Mouse (Mus musculus): Measurements from ENCODE around the gene Ralgapa2. TPM values are rescaled to one million over a fixed set of nuclear protein-coding genes. Genes with fewer than 3 reads are reported as not detected.

Ralgapa2 gene
- polyA plus RNA-seq, 1 experiment from 2014 or later, result 3.6 TPM

DNA sequence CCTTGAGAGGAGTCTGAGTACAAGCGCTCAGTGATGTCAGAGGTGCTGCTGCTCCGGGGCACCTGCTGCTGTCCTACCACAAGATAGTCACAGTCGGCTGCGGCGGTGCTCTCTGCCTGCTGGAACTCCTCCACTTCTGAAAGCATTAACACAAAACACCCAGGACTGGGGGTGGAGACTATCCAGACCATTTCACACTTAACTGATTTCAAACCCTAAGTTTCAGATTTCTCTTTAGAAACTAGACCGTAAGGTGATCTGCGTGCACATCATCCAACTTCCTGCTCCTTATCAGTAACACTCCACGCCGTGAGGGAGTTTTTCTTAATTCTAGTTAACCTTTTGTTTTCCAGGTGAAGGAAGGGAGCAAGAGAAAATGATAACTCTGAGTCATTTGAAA is 99.4 kb downstream of the Ralgapa2 start:
- WGBS, result 18% methylated on average over 9 of the region's 9 CpGs
- Histone ChIP-seq H3K9ac (ENCODE audit: low read depth, low read length) (no peak overlapping the region), H3K4me2 (ENCODE audit: low read length) (no peak overlapping the region), H3K4me3 (replicated peaks; ENCODE audit: low read depth, low read length) (no peak overlapping the region), H3K27ac (no peak overlapping the region), H3K9me3 (replicated peaks; ENCODE audit: low read length) (no peaks in the 10 kb centered on the region), H3K4me1 (replicated peaks; ENCODE audit: insufficient read depth, low read length) (no peaks in the 10 kb centered on the region), H3K36me3 (ENCODE audit: insufficient read depth, low read length) (peaks cover 3% of the 10 kb centered on the region; the same call in 1 of the 2 replicates), H3K27me3 (ENCODE audit: insufficient read depth, low read length) (no peaks in the 10 kb centered on the region)
- no peak for ATAC-seq (replicated peaks; ENCODE audit: low FRiP score, low read depth)
- TF ChIP-seq CTCF (IDR thresholded peaks at IDR 0.05; ENCODE audit: low read depth), result no peak
- peak; percentile 51 for DNase-seq (ENCODE audit: low spot score)

- no peak for ATAC-seq (replicated peaks; ENCODE audit: low FRiP score, low read depth)
- WGBS, result 75% methylated on average over 5 of the region's 5 CpGs
These were observed 100.2 kb downstream of the Ralgapa2 start for GRCm38 (mm10) chr2:146411904-146412303.

GRCm38 (mm10) chr2:146407078-146407477 is 105.1 kb downstream of the Ralgapa2 start:
- H3K36me3 ChIP-seq (ENCODE audit: insufficient read depth, low read length), result peaks cover 3% of the 10 kb centered on the region; the same call in 1 of the 2 replicates
- H3K27ac ChIP-seq, result no peak overlapping the region
- no peak overlapping the region for H3K4me3 ChIP-seq (replicated peaks; ENCODE audit: low read depth, low read length)
- ATAC-seq (replicated peaks; ENCODE audit: low FRiP score, low read depth), result no peak
- H3K27me3 ChIP-seq (ENCODE audit: insufficient read depth, low read length), result no peaks in the 10 kb centered on the region
- no peaks in the 10 kb centered on the region for H3K4me1 ChIP-seq (replicated peaks; ENCODE audit: insufficient read depth, low read length)
- 92% methylated on average over 4 of the region's 4 CpGs for WGBS
- no peak overlapping the region for H3K9ac ChIP-seq (ENCODE audit: low read depth, low read length)
- no peak for TF ChIP-seq CTCF (IDR thresholded peaks at IDR 0.05; ENCODE audit: low read depth)
- H3K4me2 ChIP-seq (ENCODE audit: low read length), result no peak overlapping the region
- no peak for DNase-seq (ENCODE audit: low spot score)
- H3K9me3 ChIP-seq (replicated peaks; ENCODE audit: low read length), result no peaks in the 10 kb centered on the region

More at GRCm38 (mm10) chr2:146411904-146412303, 100.2 kb downstream of the Ralgapa2 start:
- Histone ChIP-seq H3K9ac (ENCODE audit: low read depth, low read length) (no peak overlapping the region), H3K27ac (no peak overlapping the region), H3K4me3 (replicated peaks; ENCODE audit: low read depth, low read length) (no peak overlapping the region), H3K4me2 (ENCODE audit: low read length) (no peak overlapping the region), H3K4me1 (replicated peaks; ENCODE audit: insufficient read depth, low read length) (no peaks in the 10 kb centered on the region), H3K9me3 (replicated peaks; ENCODE audit: low read length) (no peaks in the 10 kb centered on the region), H3K36me3 (ENCODE audit: insufficient read depth, low read length) (peaks cover 3% of the 10 kb centered on the region; the same call in 1 of the 2 replicates), H3K27me3 (ENCODE audit: insufficient read depth, low read length) (no peaks in the 10 kb centered on the region)
- DNase-seq (ENCODE audit: low spot score), result no peak
- no peak for TF ChIP-seq CTCF (IDR thresholded peaks at IDR 0.05; ENCODE audit: low read depth)

- H3K27ac ChIP-seq, result no peak overlapping the region
- H3K9ac ChIP-seq (ENCODE audit: low read depth, low read length), result no peak overlapping the region
- ATAC-seq (replicated peaks; ENCODE audit: low FRiP score, low read depth) (no peak), DNase-seq (ENCODE audit: low spot score) (peak; percentile 24)
- H3K27me3 ChIP-seq (ENCODE audit: insufficient read depth, low read length), result no peaks in the 10 kb centered on the region
- TF ChIP-seq CTCF (IDR thresholded peaks at IDR 0.05; ENCODE audit: low read depth), result no peak
- no peaks in the 10 kb centered on the region; the same call in 1 of the 2 replicates for H3K36me3 ChIP-seq (ENCODE audit: insufficient read depth, low read length)
- no peaks in the 10 kb centered on the region for H3K9me3 ChIP-seq (replicated peaks; ENCODE audit: low read length)
- no peaks in the 10 kb centered on the region for H3K4me1 ChIP-seq (replicated peaks; ENCODE audit: insufficient read depth, low read length)
- H3K4me3 ChIP-seq (replicated peaks; ENCODE audit: low read depth, low read length), result no peak overlapping the region
- no peak overlapping the region for H3K4me2 ChIP-seq (ENCODE audit: low read length)
These were observed 110.6 kb downstream of the Ralgapa2 start for GRCm38 (mm10) chr2:146401588-146401987.

- DNase-seq (ENCODE audit: low spot score) (no peak), ATAC-seq (replicated peaks; ENCODE audit: low FRiP score, low read depth) (no peak)
- Histone ChIP-seq H3K4me1 (replicated peaks; ENCODE audit: insufficient read depth, low read length) (no peaks in the 10 kb centered on the region), H3K36me3 (ENCODE audit: insufficient read depth, low read length) (no peaks in the 10 kb centered on the region; the same call in 1 of the 2 replicates), H3K27me3 (ENCODE audit: insufficient read depth, low read length) (no peaks in the 10 kb centered on the region), H3K9me3 (replicated peaks; ENCODE audit: low read length) (no peaks in the 10 kb centered on the region), H3K4me3 (replicated peaks; ENCODE audit: low read depth, low read length) (no peak overlapping the region), H3K4me2 (ENCODE audit: low read length) (no peak overlapping the region), H3K27ac (no peak overlapping the region), H3K9ac (ENCODE audit: low read depth, low read length) (no peak overlapping the region)
- 52% methylated on average over 2 of the region's 2 CpGs for WGBS
- TF ChIP-seq CTCF (IDR thresholded peaks at IDR 0.05; ENCODE audit: low read depth), result no peak
These were observed 111.4 kb downstream of the Ralgapa2 start for GRCm38 (mm10) chr2:146400738-146401137.

DNA sequence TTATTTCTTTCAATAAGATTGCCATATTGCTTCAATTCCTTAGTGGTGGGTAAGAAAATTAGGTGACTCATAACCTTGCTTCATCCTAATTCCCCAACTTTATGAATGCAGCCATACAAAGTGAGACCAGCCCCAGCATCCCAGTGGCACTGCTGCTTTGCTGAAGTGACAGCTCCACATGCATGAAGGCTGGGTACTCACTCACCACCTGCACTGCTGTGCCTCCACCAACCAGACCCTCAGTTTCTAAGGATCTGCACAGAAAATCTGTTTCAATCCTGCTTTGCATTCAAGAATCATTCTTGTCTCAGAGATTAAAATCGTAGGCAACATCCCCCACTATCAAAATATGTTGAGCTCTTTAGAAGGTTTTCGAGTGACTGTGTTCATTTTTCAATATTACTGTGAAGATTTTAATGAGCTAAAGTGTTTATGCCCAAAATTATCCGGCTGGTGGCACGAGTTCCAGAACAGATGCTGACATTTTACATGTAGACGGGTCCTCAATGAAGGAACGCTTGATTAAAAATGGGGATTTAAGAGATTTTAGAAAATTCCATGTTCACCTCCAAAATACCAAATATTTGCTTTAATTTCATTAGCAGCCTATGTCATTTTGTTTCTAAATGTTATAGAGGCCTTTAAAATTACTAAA is 113.8 kb downstream of the Ralgapa2 start:
- ATAC-seq (replicated peaks; ENCODE audit: low FRiP score, low read depth), result no peak
- H3K27ac ChIP-seq, result no peak overlapping the region
- H3K4me3 ChIP-seq (replicated peaks; ENCODE audit: low read depth, low read length), result no peak overlapping the region
- TF ChIP-seq CTCF (IDR thresholded peaks at IDR 0.05; ENCODE audit: low read depth), result no peak
- H3K4me1 ChIP-seq (replicated peaks; ENCODE audit: insufficient read depth, low read length), result no peaks in the 10 kb centered on the region
- WGBS, result 91% methylated on average over 6 of the region's 6 CpGs
- no peaks in the 10 kb centered on the region for H3K36me3 ChIP-seq (ENCODE audit: insufficient read depth, low read length)
- no peaks in the 10 kb centered on the region for H3K9me3 ChIP-seq (replicated peaks; ENCODE audit: low read length)
- no peaks in the 10 kb centered on the region for H3K27me3 ChIP-seq (ENCODE audit: insufficient read depth, low read length)
- H3K4me2 ChIP-seq (ENCODE audit: low read length), result no peak overlapping the region
- no peak for DNase-seq (ENCODE audit: low spot score)
- H3K9ac ChIP-seq (ENCODE audit: low read depth, low read length), result no peak overlapping the region

DNA sequence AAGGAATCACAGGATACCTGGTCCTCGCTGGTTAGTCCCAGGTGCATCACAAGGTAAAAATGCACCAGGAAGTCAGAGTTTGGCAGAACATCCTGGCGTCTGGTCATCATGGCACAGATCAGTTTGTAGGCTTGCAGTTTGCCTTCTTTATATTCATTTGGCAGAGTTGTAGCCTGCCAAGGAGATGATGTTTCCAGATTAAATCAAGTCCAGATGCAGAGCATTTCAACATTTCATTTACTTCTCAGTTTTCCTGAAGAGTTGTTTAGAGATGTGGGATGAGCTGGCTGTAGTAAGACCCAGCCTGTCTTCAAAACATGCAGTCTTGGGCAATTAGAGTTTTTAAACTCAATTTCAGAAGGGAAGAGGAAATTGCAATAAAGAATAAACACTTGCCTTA is 124.9 kb downstream of the Ralgapa2 start:
- DNase-seq (ENCODE audit: low spot score), result no peak
- H3K36me3 ChIP-seq (ENCODE audit: insufficient read depth, low read length), result no peaks in the 10 kb centered on the region
- H3K4me1 ChIP-seq (replicated peaks; ENCODE audit: insufficient read depth, low read length), result no peaks in the 10 kb centered on the region
- H3K9me3 ChIP-seq (replicated peaks; ENCODE audit: low read length), result no peaks in the 10 kb centered on the region
- ATAC-seq (replicated peaks; ENCODE audit: low FRiP score, low read depth), result no peak
- no peak overlapping the region for H3K4me2 ChIP-seq (ENCODE audit: low read length)
- 91% methylated on average over 2 of the region's 2 CpGs for WGBS
- TF ChIP-seq CTCF (IDR thresholded peaks at IDR 0.05; ENCODE audit: low read depth), result no peak
- no peak overlapping the region for H3K4me3 ChIP-seq (replicated peaks; ENCODE audit: low read depth, low read length)
- no peaks in the 10 kb centered on the region for H3K27me3 ChIP-seq (ENCODE audit: insufficient read depth, low read length)
- H3K9ac ChIP-seq (ENCODE audit: low read depth, low read length), result no peak overlapping the region
- no peak overlapping the region for H3K27ac ChIP-seq

All from kidney, postnatal 0 days (tissue).